Mouse (Mus musculus) CH12F3 (cell line): ENCODE measurements around the gene Raver1.

Source experiments
- in situ Hi-C: fragments of 300-500 bp; cut with MboI; formaldehyde crosslinking; loops from 2 replicates; pipeline ENCODE4 v1.14.3; 2020; ENCODE audit warnings: low sequenced_read_pairs

Gene Raver1

GRCm38 (mm10) chr9:21043563-21043962 lies 48.2 kb downstream of the Raver1 start:
- in situ Hi-C loops, result no loop called here

DNA sequence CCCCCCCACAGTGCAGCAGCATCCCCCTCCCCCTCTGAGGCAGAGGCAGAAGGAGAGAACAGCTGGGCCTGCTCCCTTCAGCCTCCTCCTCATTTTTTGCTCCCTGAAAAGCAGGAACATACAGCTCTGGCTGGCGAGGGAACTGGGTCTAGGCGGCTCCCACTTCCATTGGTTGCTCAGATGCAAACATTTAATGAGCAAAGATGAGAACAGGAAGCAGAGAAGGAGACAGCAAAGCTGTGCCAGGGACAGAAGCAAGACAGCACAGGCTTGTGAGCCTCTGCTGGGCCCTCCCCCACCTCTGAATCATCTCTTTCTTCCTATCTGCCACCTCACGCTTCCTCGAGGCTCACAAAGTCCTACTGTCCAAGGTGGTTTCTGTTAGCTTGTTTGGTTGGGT lies 50.5 kb downstream of the Raver1 start:
- in situ Hi-C loops, result no loop called here

GRCm38 (mm10) chr9:21039779-21040178 lies 52.0 kb downstream of the Raver1 start:
- in situ Hi-C loops, result no loop called here

DNA sequence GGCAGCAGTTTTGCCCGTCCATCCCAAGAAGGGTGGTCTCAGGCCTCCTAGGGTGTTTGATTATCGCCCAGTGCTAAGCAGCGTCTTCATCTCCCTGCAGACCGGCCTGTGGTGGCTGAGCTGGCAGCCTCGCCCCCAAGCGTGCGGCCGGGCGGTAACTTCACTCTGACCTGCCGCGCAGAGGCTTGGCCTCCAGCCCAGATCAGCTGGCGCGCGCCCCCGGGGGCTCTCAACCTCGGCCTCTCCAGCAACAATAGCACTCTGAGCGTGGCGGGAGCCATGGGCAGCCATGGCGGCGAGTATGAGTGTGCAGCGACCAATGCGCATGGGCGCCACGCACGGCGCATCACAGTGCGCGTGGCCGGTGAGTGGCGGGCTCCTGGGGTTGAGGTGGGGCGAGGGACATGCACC lies 54.3 kb downstream of the Raver1 start:
- in situ Hi-C loops, result no loop called here

DNA sequence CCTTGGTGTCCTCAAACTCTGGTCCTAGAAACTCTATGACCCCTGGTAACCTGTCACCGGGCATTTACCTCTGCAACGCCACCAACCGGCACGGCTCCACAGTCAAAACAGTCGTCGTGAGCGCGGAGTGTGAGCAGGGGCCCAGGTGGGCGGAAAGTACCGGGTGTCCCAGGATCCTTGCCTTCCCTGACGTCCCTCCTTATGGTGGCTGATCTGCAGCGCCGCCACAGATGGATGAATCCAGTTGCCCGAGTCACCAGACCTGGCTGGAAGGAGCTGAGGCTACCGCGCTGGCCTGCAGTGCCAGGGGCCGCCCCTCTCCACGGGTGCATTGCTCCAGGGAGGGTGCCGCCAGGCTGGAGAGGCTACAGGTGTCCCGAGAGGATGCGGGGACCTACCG lies 55.1 kb downstream of the Raver1 start:
- in situ Hi-C loops, result no loop called here

- in situ Hi-C loops, result no loop called here
Observed at GRCm38 (mm10) chr9:21036161-21036560, 55.6 kb downstream of the Raver1 start.

DNA sequence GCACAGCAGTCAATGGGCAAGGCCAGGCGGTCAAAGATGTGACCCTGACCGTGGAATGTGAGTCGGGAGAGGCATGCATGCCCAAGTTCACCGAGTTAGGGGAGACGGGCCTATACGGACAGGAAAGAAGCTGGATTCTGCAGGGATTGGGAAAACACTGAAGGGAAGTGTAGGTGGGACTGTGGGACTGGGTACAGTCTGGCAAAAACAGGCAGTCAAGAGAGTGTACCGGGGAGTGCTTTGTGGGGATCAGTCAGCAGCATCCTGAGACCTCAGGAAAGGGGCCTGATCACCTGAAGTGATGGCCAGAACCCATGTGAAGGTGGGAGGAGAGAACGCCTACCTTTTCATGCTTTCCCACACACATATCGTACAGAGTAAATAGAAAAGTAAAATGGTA lies 56.2 kb downstream of the Raver1 start:
- in situ Hi-C loops, result no loop called here

- in situ Hi-C loops, result no loop called here
Observed at GRCm38 (mm10) chr9:21034481-21035085, 57.2 kb downstream of the Raver1 start.

DNA sequence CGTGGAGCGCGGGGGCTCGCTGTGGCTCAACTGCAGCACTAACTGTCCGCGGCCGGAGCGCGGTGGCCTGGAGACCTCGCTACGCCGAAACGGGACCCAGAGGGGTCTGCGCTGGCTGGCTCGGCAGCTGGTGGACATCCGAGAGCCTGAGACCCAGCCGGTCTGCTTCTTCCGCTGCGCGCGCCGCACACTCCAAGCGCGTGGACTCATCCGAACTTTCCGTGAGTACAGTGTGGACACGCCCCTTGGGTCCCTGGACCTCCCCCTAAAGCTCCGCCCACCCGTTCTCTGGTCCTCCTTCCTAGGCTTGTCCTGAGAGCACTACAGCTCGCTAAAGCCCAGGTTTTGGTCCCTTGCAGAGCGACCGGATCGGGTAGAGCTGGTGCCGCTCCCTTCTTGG lies 58.7 kb downstream of the Raver1 start:
- in situ Hi-C loops, result no loop called here

DNA sequence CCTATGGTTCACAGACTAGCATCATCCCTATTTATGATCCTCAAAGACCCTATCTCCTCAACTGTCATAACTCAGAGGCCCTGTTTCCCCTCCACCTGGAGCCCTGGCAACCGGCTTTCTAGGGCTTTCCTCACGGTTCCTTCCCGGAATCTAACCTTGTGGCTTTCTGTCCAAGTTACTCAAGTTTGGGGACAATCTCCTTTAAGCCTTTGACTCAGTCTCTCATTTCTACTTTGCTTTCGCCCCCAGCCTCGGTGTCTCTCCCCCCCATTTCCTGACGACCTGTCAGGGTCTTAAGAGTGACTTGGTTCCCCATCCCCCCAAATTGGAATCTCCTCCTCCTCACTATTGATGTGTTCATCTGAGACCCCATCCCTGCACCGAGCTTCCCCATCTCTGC lies 59.3 kb downstream of the Raver1 start:
- in situ Hi-C loops, result no loop called here

- in situ Hi-C loops, result no loop called here
Observed at GRCm38 (mm10) chr9:21031896-21032351, 59.9 kb downstream of the Raver1 start, which contains the start of gene Icam5. TSS of gene Icam5 (plus strand) at chr9:21032073.

DNA sequence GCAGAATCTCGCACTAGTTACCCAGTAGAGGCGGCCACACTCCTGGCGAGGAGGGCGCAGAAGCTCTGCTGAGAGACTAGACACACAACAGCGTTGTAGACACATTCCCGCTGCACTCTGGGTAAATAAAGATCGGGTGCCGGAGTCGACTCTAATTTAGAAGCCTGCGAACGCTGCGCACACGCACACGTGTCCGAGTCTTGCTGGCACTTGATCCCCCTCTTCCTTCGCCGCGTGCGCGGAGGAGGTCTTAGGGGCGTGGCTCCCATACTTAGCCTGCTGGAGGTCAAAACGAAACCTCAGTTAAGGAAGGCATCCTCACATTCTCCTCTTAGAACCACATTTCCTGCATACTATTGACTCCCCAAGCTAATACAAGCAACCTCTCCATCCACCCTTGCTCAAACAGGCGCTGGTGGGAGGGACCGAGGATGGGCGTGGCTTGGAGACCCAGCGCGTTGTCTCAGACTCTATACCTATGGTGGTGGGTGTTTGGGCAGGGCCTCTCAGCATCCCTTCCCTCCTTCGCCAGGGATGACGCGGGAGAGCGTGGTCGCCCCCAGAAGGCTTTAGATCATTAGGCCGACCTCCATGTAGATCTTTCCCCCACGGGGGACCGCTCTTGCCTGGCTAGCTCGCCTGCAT lies 60.4 kb downstream of the Raver1 start:
- in situ Hi-C loops, result no loop called here

GRCm38 (mm10) chr9:21030781-21031250 lies 61.0 kb downstream of the Raver1 start:
- in situ Hi-C loops, result no loop called here

GRCm38 (mm10) chr9:21030055-21030600 lies 61.7 kb downstream of the Raver1 start:
- in situ Hi-C loops, result no loop called here

- in situ Hi-C loops, result no loop called here
Observed at GRCm38 (mm10) chr9:21029291-21030054, 62.3 kb downstream of the Raver1 start, which contains the start of gene Icam4. TSS of gene Icam4 (plus strand) at chr9:21029373.

DNA sequence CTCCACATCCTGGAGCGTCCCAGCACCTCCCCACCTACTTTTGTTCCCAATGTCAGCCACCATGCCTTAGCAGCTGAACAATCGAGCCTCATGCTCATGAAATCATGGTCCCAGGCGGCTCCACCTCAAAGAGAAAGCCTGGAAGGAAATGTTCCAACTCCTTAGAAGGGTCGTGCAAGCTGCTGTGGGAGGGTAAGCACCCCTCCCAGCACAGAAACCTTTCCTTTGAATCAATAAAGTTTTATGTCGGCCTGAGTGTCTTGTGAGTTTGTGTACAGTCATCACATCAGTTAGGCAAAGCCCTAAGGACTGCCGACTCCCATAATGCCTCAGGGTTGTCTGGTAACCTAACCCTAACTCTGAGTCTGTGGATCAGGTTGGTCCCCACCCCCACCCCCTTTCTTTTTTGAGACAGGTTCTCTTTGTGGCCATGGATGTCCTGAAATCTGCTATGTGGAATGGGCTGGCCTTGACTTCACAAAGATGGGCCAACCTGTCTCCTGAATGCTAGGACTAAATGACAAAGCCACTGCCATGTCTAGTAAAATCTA lies 63.2 kb downstream of the Raver1 start:
- in situ Hi-C loops, result no loop called here

DNA sequence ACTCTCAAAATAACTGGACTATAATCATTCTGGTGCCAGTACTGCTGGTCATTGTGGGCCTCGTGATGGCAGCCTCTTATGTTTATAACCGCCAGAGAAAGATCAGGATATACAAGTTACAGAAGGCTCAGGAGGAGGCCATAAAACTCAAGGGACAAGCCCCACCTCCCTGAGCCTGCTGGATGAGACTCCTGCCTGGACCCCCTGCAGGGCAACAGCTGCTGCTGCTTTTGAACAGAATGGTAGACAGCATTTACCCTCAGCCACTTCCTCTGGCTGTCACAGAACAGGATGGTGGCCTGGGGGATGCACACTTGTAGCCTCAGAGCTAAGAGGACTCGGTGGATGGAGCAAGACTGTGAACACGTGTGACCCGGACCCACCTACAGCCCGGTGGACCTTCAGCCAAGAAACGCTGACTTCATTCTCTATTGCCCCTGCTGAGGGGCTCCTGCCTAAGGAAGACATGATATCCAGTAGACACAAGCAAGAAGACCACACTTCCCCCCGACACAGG lies 64.0 kb downstream of the Raver1 start:
- in situ Hi-C loops, result no loop called here

GRCm38 (mm10) chr9:21026849-21027248 lies 65.0 kb downstream of the Raver1 start:
- in situ Hi-C loops, result no loop called here

DNA sequence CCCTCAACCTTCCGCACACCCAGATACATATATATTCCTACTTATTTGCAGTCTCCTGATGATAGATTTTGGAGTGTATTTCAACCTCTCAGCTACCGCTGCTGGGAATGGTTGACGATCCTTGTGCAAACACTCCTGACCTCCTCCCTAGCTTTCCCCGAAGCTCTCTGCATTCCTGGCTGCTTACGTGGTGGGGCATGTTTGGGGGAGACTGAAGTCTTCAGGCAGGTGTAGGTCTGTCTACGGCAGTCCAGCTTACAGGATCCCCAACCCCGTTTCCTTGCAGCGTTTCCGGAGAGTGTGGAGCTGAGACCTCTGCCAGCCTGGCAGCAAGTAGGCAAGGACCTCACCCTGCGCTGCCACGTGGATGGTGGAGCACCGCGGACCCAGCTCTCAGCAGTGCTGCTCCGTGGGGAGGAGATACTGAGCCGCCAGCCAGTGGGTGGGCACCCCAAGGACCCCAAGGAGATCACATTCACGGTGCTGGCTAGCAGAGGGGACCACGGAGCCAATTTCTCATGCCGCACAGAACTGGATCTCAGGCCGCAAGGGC lies 66.5 kb downstream of the Raver1 start:
- in situ Hi-C loops, result no loop called here
